Mouse (Mus musculus): ENCODE measurements around the gene Pard6b.

- TF ChIP-seq CTCF (IDR thresholded peaks at IDR 0.05; ENCODE audit: borderline replicate concordance, extremely low read depth, insufficient read depth, insufficient read length) (no peak), POLR2A (IDR thresholded peaks at IDR 0.05; ENCODE audit: borderline replicate concordance, extremely low read depth, insufficient read depth, insufficient read length, poor library complexity, severe bottlenecking) (no peak)
Observed at GRCm38 (mm10) chr2:168091560-168091959, 10.8 kb downstream of the Pard6b start.
